Mouse (Mus musculus): ENCODE results near the gene Tmem8b.

GRCm38 (mm10) chr4:43636751-43637150 is 32.0 kb upstream of the Tmem8b start:
- TF ChIP-seq POLR2A (IDR thresholded peaks at IDR 0.05; ENCODE audit: low read depth, low read length) (no peak), CTCF (conservative IDR thresholded peaks at IDR 0.05; ENCODE audit: insufficient read depth, insufficient read length, low read depth, low read length) (no peak)

All from kidney, adult 2 months (tissue).